Mouse (Mus musculus) liver, postnatal 0 days (tissue): Measurements from ENCODE around the gene Topbp1. TPM values are rescaled to one million over a fixed set of nuclear protein-coding genes. Genes with fewer than 3 reads are reported as not detected.
"Not testable (repeated sequence)": the region's sequence is repeated elsewhere in the genome, so short reads cannot be mapped to it uniquely, and the experiment has no call there.

Experiments used
- ATAC-seq: fragments of 200-750 bp; cut with Nextera tagmentation; 2 replicates; pipeline ENCODE4 v1.8.0; 2017; ENCODE audit warnings: mild to moderate bottlenecking, moderate library complexity
- DNase-seq: peaks from one replicate; pipeline ENCODE4 v3.0.0-alpha.2; 2016
- H3K27ac ChIP-seq: fragments of 300-500 bp; sonication (generic); 2 replicates; pipeline ENCODE4 v1.5.1; 2014; ENCODE audit warnings: antibody characterized with exemption, moderate library complexity, mild to moderate bottlenecking, low read depth
- H3K27me3 ChIP-seq: fragments of 300-500 bp; sonication (generic); 2 replicates; pipeline ENCODE4 v1.6.1; 2014; ENCODE audit warnings: low read length, control low read depth, mixed read lengths; ENCODE audit not compliant: insufficient read depth
- H3K36me3 ChIP-seq: fragments of 300-500 bp; sonication (generic); replicated peaks from 2 replicates; pipeline ENCODE4 v1.6.1; 2014; ENCODE audit warnings: mild to moderate bottlenecking, control low read depth, low read length, moderate library complexity, mixed read lengths; ENCODE audit not compliant: insufficient read depth
- H3K4me1 ChIP-seq: fragments of 300-500 bp; sonication (generic); 2 replicates; pipeline ENCODE4 v1.6.1; 2014; ENCODE audit warnings: antibody characterized with exemption, mild to moderate bottlenecking, control low read depth; ENCODE audit not compliant: insufficient read depth
- H3K4me2 ChIP-seq: fragments of 300-500 bp; sonication (generic); 2 replicates; pipeline ENCODE4 v1.6.1; 2014; ENCODE audit warnings: low read depth, mild to moderate bottlenecking, low read length, moderate library complexity, mixed read lengths
- H3K4me3 ChIP-seq: fragments of 300-500 bp; sonication (generic); 2 replicates; pipeline ENCODE4 v1.5.1; 2014; ENCODE audit warnings: low read depth, low read length
- H3K9ac ChIP-seq: fragments of 300-500 bp; sonication (generic); replicated peaks from 2 replicates; pipeline ENCODE4 v1.6.1; 2014; ENCODE audit warnings: mild to moderate bottlenecking, moderate library complexity
- H3K9me3 ChIP-seq: fragments of 300-500 bp; sonication (generic); 2 replicates; pipeline ENCODE4 v1.6.1; 2016; ENCODE audit warnings: mild to moderate bottlenecking, control low read depth, low read length, mixed read lengths
- CTCF ChIP-seq: sonication (generic); IDR thresholded peaks from 2 replicates; pipeline ENCODE4 v1.5.1; 2016; ENCODE audit warnings: antibody characterized with exemption, low read depth
- EP300 ChIP-seq: IDR thresholded peaks from 2 replicates; pipeline ENCODE4 v1.6.1; 2016; ENCODE audit warnings: antibody characterized with exemption, low read depth, mild to moderate bottlenecking
- WGBS: fragments of 180-500 bp; shearing (Covaris S2); extraction: QIAGEN DNeasy Blood & Tissue Kit; methylation state at CpG from one replicate; pipeline ENCODE4 v1.1.7; 2014; ENCODE audit not compliant: insufficient replicate concordance; 5-methylcytosine and 5-hydroxymethylcytosine counted together
- polyA plus RNA-seq: library from polyadenylated mRNA; unstranded; fragments of >200 nt; fragmentation: Nextera tagmentation; extraction: Ambion mirVana; gene quantifications from 2 replicates; pipeline ENCODE4 v1.2.1, GENCODE M21; 2015

Topbp1 gene
- polyA plus RNA-seq, 1 experiment from 2014 or later: 17.3 TPM

DNA sequence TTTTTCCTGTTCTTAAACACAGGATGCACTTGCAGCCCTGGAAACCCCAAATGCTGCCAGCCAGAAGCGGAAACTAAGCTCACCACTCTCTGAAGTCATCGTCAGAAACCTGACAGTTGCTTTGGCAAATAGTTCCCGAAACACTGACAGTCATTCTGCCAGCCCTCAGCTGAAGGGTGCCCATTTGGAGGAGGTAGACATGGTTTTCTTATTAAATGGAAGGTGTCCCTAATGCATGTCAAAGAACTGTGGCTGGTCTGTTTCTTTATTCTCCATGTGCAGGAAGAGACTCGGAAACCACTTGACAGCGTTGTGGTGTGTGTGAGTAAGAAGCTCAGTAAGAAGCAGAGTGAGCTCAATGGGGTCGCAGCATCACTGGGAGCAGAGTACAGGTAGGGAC is 27.6 kb downstream of the Topbp1 start:
- 81% methylated on average over 6 of the region's 6 CpGs for WGBS
- TF ChIP-seq EP300: no peak
- TF ChIP-seq CTCF: no peak
- H3K36me3 ChIP-seq: peaks cover 79% of the 10 kb centered on the region
- no peak overlapping the region for H3K9ac ChIP-seq
- DNase-seq: no peak
- H3K4me2 ChIP-seq: no peak overlapping the region
- H3K4me3 ChIP-seq: no peak overlapping the region
- no peaks in the 10 kb centered on the region for H3K4me1 ChIP-seq
- no peaks in the 10 kb centered on the region for H3K9me3 ChIP-seq
- ATAC-seq: no peak
- H3K27ac ChIP-seq: no peak overlapping the region
- no peaks in the 10 kb centered on the region for H3K27me3 ChIP-seq

DNA sequence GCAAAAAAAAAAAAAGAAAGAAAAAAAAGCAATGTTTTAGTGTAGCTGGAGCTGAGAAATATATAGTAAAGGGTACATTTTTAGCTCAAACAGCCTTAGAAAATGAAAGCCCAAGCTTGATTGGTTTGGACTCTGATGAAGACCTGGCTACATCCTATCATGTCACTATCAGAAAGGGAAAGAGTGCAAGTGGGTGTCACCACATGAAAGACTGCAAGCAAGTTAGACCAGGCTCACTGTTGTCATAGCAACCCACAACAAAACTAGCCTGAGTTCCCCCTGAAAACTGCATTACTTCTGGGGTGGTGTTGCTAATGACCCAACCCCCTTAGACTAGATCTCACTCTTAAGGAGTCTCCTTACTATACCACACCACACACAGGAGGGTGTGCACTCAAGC is 31.9 kb downstream of the Topbp1 start:
- no peak for ATAC-seq
- H3K27ac ChIP-seq: no peak overlapping the region
- peaks cover 79% of the 10 kb centered on the region for H3K36me3 ChIP-seq
- no peak for DNase-seq
- no peaks in the 10 kb centered on the region for H3K9me3 ChIP-seq
- H3K27me3 ChIP-seq: no peaks in the 10 kb centered on the region
- H3K4me2 ChIP-seq: no peak overlapping the region
- no peak overlapping the region for H3K9ac ChIP-seq
- H3K4me3 ChIP-seq: no peak overlapping the region
- TF ChIP-seq EP300: no peak
- TF ChIP-seq CTCF: no peak
- no peaks in the 10 kb centered on the region for H3K4me1 ChIP-seq

DNA sequence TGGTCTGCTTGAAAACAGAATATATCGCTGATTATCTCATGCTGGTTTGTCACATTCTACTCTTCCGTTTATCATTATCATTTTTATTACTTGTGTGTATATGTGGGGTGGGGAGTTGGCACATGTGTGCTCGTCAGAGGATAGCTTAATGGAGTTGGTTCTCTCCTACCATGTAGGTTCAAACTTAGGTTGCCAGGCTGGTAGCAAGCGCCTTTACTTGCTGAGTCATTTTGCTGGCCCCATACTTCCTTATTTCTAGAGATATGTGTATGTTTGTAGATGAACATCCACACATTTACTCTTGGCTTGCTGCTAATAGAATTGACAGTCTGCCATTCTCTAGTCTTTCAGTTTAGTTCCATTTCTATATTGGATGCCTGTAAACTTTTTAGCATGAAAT is 42.0 kb downstream of the Topbp1 start:
- ATAC-seq (no peak), DNase-seq (no peak)
- Histone ChIP-seq H3K4me1 (peaks cover 8% of the 10 kb centered on the region), H3K27ac (no peak overlapping the region), H3K9me3 (no peaks in the 10 kb centered on the region), H3K4me3 (no peak overlapping the region), H3K27me3 (no peaks in the 10 kb centered on the region), H3K36me3 (peaks cover 68% of the 10 kb centered on the region), H3K4me2 (no peak overlapping the region), H3K9ac (no peak overlapping the region)
- TF ChIP-seq EP300: no peak
- WGBS: 56% methylated on average over 4 of the region's 4 CpGs

DNA sequence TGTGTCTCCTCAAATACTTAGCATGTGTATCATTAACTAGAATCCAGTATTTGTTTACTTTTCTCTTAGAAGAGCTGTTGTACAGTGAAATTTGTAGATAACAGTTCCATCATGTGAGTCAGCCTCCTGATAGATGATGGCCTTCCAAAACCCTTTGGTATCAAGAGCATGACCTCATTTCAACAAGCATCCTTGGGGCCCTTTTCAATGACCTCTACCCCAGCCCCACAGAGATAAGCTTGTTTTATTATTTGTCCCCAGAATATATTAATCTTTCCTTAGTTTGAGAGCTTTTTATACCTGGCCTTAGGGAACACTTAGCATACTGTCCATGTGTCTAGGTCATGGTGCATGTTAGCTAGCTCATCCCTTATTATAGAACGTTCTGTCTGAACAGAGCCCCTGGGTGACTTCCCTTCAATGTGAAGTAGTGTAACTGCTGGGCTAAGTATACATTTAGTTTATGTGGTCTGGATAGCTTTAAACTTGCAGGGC is 43.0 kb downstream of the Topbp1 start:
- DNase-seq (no peak), ATAC-seq (no peak)
- Histone ChIP-seq H3K27ac (no peak overlapping the region), H3K9ac (no peak overlapping the region), H3K4me2 (no peak overlapping the region), H3K4me1 (peaks cover 8% of the 10 kb centered on the region), H3K27me3 (no peaks in the 10 kb centered on the region), H3K36me3 (peaks cover 68% of the 10 kb centered on the region), H3K4me3 (no peak overlapping the region), H3K9me3 (no peaks in the 10 kb centered on the region)
- 63% methylated on average over 1 of the region's 1 CpGs for WGBS
- TF ChIP-seq EP300 (no peak), CTCF (no peak)

DNA sequence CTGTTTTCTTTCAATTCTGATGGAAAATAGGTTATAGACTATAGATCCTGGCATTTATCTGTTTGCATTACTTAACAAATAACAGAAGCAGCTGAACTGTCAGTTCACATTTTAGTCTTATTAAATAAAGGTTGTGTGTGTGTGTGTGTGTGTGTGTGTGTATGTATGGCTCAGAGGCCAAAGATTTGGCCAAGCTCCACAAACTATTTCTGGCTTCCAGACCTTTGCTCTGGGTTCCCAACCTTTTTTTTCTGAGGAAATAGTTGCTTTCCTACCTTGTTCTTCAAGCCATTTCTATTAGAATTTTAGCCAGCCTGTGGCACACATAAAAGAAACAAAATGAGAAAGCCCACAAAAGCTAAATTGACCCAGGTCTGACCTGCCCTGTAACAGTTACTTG is 43.8 kb downstream of the Topbp1 start:
- peaks cover 63% of the 10 kb centered on the region for H3K36me3 ChIP-seq
- DNase-seq: no peak

DNA sequence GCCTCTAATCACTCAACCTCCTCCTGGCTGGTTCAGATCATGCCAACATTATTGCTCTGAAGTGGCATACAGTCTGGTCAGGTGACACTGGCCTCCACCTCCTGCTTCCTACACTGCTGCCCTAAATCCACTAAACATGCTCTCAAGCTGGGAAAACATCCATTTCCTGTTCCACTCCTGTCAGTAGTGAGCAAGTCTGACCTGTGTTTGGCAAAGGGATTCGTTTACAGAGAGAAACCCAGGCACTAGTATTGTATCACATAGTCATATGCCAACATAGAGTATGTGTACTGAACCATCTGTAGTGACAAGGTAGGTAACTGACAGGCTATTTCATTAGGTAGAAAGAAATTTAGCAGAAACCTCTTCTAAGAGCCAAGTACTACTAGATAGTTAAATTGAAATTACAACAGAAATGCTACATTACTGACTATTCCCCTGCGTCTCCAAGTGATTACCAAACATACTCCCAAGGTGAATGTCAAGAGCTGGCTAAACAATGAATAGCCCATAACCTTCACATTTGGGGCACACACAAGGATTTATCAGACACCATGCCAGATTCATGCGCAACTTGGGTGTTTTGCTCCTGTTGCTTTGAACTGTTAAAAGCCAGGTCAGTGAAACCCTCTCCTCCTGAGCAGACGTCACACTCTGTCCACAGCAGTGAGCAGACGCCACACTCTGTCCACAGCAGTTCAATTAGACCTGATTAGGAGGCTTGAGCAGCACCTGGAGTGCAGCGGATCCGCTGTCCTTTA is 48.7 kb downstream of the Topbp1 start:
- DNase-seq, H3K4me2 ChIP-seq, H3K9me3 ChIP-seq, H3K4me1 ChIP-seq, H3K9ac ChIP-seq, H3K27ac ChIP-seq, H3K27me3 ChIP-seq, ATAC-seq, H3K4me3 ChIP-seq: not testable (repeated sequence)
- WGBS: 77% methylated on average over 5 of the region's 7 CpGs
- peaks cover 55% of the 10 kb centered on the region for H3K36me3 ChIP-seq

More for the DNA sequence above, 43.8 kb downstream of the Topbp1 start:
- H3K9ac ChIP-seq: no peak overlapping the region
- H3K9me3 ChIP-seq: no peaks in the 10 kb centered on the region
- no peak overlapping the region for H3K4me3 ChIP-seq
- no peak for TF ChIP-seq EP300
- TF ChIP-seq CTCF: no peak
- no peak overlapping the region for H3K4me2 ChIP-seq
- H3K4me1 ChIP-seq: peaks cover 8% of the 10 kb centered on the region
- no peak for ATAC-seq
- H3K27me3 ChIP-seq: no peaks in the 10 kb centered on the region
- H3K27ac ChIP-seq: no peak overlapping the region

DNA sequence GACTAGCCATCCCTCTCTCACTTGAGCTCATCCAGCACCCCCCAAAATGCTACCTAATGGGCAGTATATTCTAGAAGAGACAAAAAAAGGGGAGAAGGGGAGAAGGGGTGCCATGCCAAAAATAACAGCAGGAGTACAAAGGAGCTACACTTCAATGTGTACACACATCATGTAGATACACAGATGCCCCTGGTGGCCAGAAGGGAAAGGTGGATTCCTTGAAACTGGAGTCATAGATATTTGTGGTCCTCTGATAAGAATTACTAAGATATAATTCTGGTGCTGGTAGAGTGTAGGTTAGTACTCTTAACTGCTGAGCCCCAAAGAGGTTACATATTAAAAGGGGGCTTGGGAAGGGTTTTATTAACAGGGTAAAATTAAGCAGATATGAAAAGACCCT is 52.9 kb downstream of the Topbp1 start:
- DNase-seq (no peak), ATAC-seq (peak; percentile 41; the same call in 1 of the 2 replicates)
- H3K9ac ChIP-seq: no peak overlapping the region
- peaks cover 48% of the 10 kb centered on the region for H3K36me3 ChIP-seq
- no peaks in the 10 kb centered on the region for H3K27me3 ChIP-seq
- H3K4me3 ChIP-seq: no peak overlapping the region
- peaks cover 10% of the 10 kb centered on the region; the same call in 1 of the 2 replicates for H3K4me1 ChIP-seq
- H3K27ac ChIP-seq: no peak overlapping the region
- TF ChIP-seq EP300 (no peak), CTCF (peak; percentile 56)
- H3K4me2 ChIP-seq: no peak overlapping the region
- no peaks in the 10 kb centered on the region for H3K9me3 ChIP-seq
